Mouse (Mus musculus): ENCODE measurements around the gene Cr1l. TPM values are rescaled to one million over a fixed set of nuclear protein-coding genes. Genes with fewer than 3 reads are reported as not detected.

Gene Cr1l
- polyA plus RNA-seq, 2 experiments: 48.4 to 62.2 TPM

GRCm38 (mm10) chr1:195131675-195132015 lies 259 bp upstream of the Cr1l start:
- no peaks in the 10 kb centered on the region; the same call in none of the 2 replicates for H3K4me1 ChIP-seq (ENCODE audit: control insufficient read depth, insufficient read depth, low read length)
- H3K4me3 ChIP-seq (replicated peaks; ENCODE audit: low read length): peak overlapping the region; percentile 46
- peaks cover 12% of the 10 kb centered on the region; the same call in 1 of the 2 replicates for H3K36me3 ChIP-seq (ENCODE audit: control insufficient read depth, insufficient read depth, low read length)
- DNase-seq (ENCODE audit: low spot score): no peak
- H3K9me3 ChIP-seq (ENCODE audit: control insufficient read depth, low read length): no peaks in the 10 kb centered on the region
- H3K4me2 ChIP-seq (replicated peaks; ENCODE audit: low read depth, low read length, severe bottlenecking): peak overlapping the region; percentile 49
- H3K9ac ChIP-seq (ENCODE audit: low read depth, low read length, severe bottlenecking): peak overlapping the region; percentile 74
- no peak for TF ChIP-seq POLR2A (IDR thresholded peaks at IDR 0.05; ENCODE audit: borderline replicate concordance, extremely low read depth, insufficient read depth, insufficient read length)
- peak overlapping the region; percentile 91 for H3K27ac ChIP-seq (replicated peaks; ENCODE audit: low read depth, low read length)
- no peak for ATAC-seq (ENCODE audit: low FRiP score, low read depth)
- 34% methylated on average over 4 of the region's 4 CpGs for WGBS
- no peaks in the 10 kb centered on the region for H3K27me3 ChIP-seq (ENCODE audit: control insufficient read depth, insufficient read depth, low read length)

DNA sequence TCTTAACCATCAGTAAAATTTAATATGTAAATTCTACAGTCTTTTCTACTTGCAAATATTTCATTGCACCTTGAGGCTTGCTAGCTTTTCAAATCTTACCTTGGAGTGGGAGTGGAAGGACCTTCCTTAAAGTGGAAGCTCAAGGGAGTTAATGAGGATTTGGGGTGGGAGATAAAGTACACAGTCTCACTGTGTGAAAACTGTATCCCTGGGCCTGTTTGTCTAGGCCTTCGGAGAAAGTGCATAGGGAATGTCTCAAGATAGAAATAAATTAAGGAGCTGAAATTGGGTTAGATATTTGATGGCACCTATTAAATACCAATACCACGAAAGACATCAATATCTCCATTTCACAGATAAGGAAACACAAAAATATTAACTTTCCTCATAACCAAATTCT lies 907 bp downstream of the Cr1l start:
- H3K36me3 ChIP-seq (ENCODE audit: control insufficient read depth, insufficient read depth, low read length): peaks cover 17% of the 10 kb centered on the region
- H3K4me1 ChIP-seq (ENCODE audit: control insufficient read depth, insufficient read depth, low read length): no peaks in the 10 kb centered on the region; the same call in none of the 2 replicates
- H3K9ac ChIP-seq (ENCODE audit: low read depth, low read length, severe bottlenecking): peak overlapping the region; percentile 74
- H3K27me3 ChIP-seq (ENCODE audit: control insufficient read depth, insufficient read depth, low read length): no peaks in the 10 kb centered on the region
- no peaks in the 10 kb centered on the region for H3K9me3 ChIP-seq (ENCODE audit: control insufficient read depth, low read length)
- peak overlapping the region; percentile 49 for H3K4me2 ChIP-seq (replicated peaks; ENCODE audit: low read depth, low read length, severe bottlenecking)
- DNase-seq (ENCODE audit: low spot score): no peak
- WGBS: 13% methylated on average over 2 of the region's 2 CpGs
- H3K4me3 ChIP-seq (replicated peaks; ENCODE audit: low read length): peak overlapping the region; percentile 46
- TF ChIP-seq POLR2A (IDR thresholded peaks at IDR 0.05; ENCODE audit: borderline replicate concordance, extremely low read depth, insufficient read depth, insufficient read length): no peak
- H3K27ac ChIP-seq (replicated peaks; ENCODE audit: low read depth, low read length): 0 out of 2 replicates have a peak overlapping the region, but pooled peaks have one; percentile 91
- no peak for ATAC-seq (ENCODE audit: low FRiP score, low read depth)

- H3K4me3 ChIP-seq (replicated peaks; ENCODE audit: low read length): no peak overlapping the region
- H3K4me1 ChIP-seq (ENCODE audit: control insufficient read depth, insufficient read depth, low read length): no peaks in the 10 kb centered on the region; the same call in none of the 2 replicates
- no peak overlapping the region for H3K9ac ChIP-seq (ENCODE audit: low read depth, low read length, severe bottlenecking)
- 77% methylated on average over 1 of the region's 1 CpGs for WGBS
- H3K4me2 ChIP-seq (replicated peaks; ENCODE audit: low read depth, low read length, severe bottlenecking): 0 out of 2 replicates have a peak overlapping the region, but pooled peaks have one; percentile 15
- no peak for ATAC-seq (ENCODE audit: low FRiP score, low read depth)
- TF ChIP-seq POLR2A (IDR thresholded peaks at IDR 0.05; ENCODE audit: borderline replicate concordance, extremely low read depth, insufficient read depth, insufficient read length): no peak
- no peaks in the 10 kb centered on the region for H3K27me3 ChIP-seq (ENCODE audit: control insufficient read depth, insufficient read depth, low read length)
- no peak overlapping the region for H3K27ac ChIP-seq (replicated peaks; ENCODE audit: low read depth, low read length)
- peaks cover 19% of the 10 kb centered on the region for H3K36me3 ChIP-seq (ENCODE audit: control insufficient read depth, insufficient read depth, low read length)
- no peak for DNase-seq (ENCODE audit: low spot score)
- no peaks in the 10 kb centered on the region for H3K9me3 ChIP-seq (ENCODE audit: control insufficient read depth, low read length)
Measured at GRCm38 (mm10) chr1:195129867-195130266, 1.5 kb downstream of the Cr1l start.

DNA sequence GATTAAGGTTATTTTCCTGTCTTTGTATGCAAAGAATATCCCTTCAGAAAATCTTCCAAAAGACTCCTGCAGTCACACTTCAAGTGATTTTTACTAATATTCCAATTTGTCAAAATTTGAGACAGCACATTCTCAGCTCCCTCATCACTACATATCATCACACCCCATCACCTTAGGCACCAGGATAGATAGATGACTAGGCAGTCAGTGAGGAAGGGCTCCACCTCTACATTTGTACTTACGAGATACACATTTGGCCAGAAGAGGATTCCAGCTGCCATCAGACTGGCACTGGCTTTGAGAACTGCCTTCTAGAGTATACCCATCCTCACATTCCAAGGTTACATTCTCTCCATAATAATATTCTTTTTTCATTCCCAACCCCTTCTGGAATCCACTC lies 17.0 kb downstream of the Cr1l start:
- 89% methylated on average over 1 of the region's 1 CpGs for WGBS
- H3K36me3 ChIP-seq (ENCODE audit: control insufficient read depth, insufficient read depth, low read length): peaks cover 50% of the 10 kb centered on the region
- no peak for TF ChIP-seq POLR2A (IDR thresholded peaks at IDR 0.05; ENCODE audit: borderline replicate concordance, extremely low read depth, insufficient read depth, insufficient read length)
- DNase-seq (ENCODE audit: low spot score) (no peak), ATAC-seq (ENCODE audit: low FRiP score, low read depth) (no peak)
- no peak overlapping the region for H3K27ac ChIP-seq (replicated peaks; ENCODE audit: low read depth, low read length)
- H3K9ac ChIP-seq (ENCODE audit: low read depth, low read length, severe bottlenecking): no peak overlapping the region
- no peak overlapping the region for H3K4me3 ChIP-seq (replicated peaks; ENCODE audit: low read length)
- no peaks in the 10 kb centered on the region for H3K9me3 ChIP-seq (ENCODE audit: control insufficient read depth, low read length)
- no peak overlapping the region for H3K4me2 ChIP-seq (replicated peaks; ENCODE audit: low read depth, low read length, severe bottlenecking)
- no peaks in the 10 kb centered on the region for H3K27me3 ChIP-seq (ENCODE audit: control insufficient read depth, insufficient read depth, low read length)
- H3K4me1 ChIP-seq (ENCODE audit: control insufficient read depth, insufficient read depth, low read length): no peaks in the 10 kb centered on the region

DNA sequence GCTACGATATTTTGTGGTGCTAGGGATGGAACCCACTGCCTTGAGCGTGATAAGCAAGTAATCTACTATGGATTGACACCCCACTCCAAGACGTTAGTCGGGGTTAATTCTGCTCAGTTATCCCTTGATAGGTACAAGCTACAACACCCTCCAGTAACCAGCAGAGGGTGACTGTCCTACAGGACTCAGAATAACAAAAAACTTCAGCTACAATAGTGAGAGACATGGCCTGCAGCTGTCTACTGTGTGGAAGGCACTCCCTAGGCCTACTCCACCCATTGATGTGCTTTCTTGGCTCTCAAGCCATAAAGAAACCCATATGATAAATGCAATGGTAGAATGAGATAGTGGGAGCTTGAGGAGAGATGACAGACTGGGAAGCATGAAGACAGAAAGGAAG lies 17.8 kb downstream of the Cr1l start:
- WGBS: 90% methylated on average over 4 of the region's 4 CpGs
- no peak for DNase-seq (ENCODE audit: low spot score)
- Histone ChIP-seq H3K9me3 (ENCODE audit: control insufficient read depth, low read length) (no peaks in the 10 kb centered on the region), H3K4me3 (replicated peaks; ENCODE audit: low read length) (no peak overlapping the region), H3K27ac (replicated peaks; ENCODE audit: low read depth, low read length) (no peak overlapping the region), H3K27me3 (ENCODE audit: control insufficient read depth, insufficient read depth, low read length) (no peaks in the 10 kb centered on the region), H3K9ac (ENCODE audit: low read depth, low read length, severe bottlenecking) (no peak overlapping the region), H3K36me3 (ENCODE audit: control insufficient read depth, insufficient read depth, low read length) (peaks cover 51% of the 10 kb centered on the region), H3K4me2 (replicated peaks; ENCODE audit: low read depth, low read length, severe bottlenecking) (no peak overlapping the region), H3K4me1 (ENCODE audit: control insufficient read depth, insufficient read depth, low read length) (no peaks in the 10 kb centered on the region)
- no peak for TF ChIP-seq POLR2A (IDR thresholded peaks at IDR 0.05; ENCODE audit: borderline replicate concordance, extremely low read depth, insufficient read depth, insufficient read length)
- no peak for ATAC-seq (ENCODE audit: low FRiP score, low read depth)

GRCm38 (mm10) chr1:195100693-195101092 lies 30.7 kb downstream of the Cr1l start:
- DNase-seq (ENCODE audit: low spot score) (no peak), ATAC-seq (ENCODE audit: low FRiP score, low read depth) (no peak)
- Histone ChIP-seq H3K36me3 (ENCODE audit: control insufficient read depth, insufficient read depth, low read length) (peaks cover 33% of the 10 kb centered on the region), H3K27me3 (ENCODE audit: control insufficient read depth, insufficient read depth, low read length) (no peaks in the 10 kb centered on the region), H3K4me1 (ENCODE audit: control insufficient read depth, insufficient read depth, low read length) (no peaks in the 10 kb centered on the region), H3K4me3 (replicated peaks; ENCODE audit: low read length) (no peak overlapping the region), H3K4me2 (replicated peaks; ENCODE audit: low read depth, low read length, severe bottlenecking) (no peak overlapping the region), H3K9me3 (ENCODE audit: control insufficient read depth, low read length) (no peaks in the 10 kb centered on the region), H3K9ac (ENCODE audit: low read depth, low read length, severe bottlenecking) (no peak overlapping the region), H3K27ac (replicated peaks; ENCODE audit: low read depth, low read length) (no peak overlapping the region)
- no peak for TF ChIP-seq POLR2A (IDR thresholded peaks at IDR 0.05; ENCODE audit: borderline replicate concordance, extremely low read depth, insufficient read depth, insufficient read length)
- 49% methylated on average over 4 of the region's 4 CpGs for WGBS
